Mouse (Mus musculus) spleen, adult 12 weeks (tissue): ENCODE measurements around the gene Psmd13.

Source experiments
- DNase-seq: peaks from one replicate; pipeline ENCODE4 v3.0.0; 2022; ENCODE audit warnings: low spot score

The Psmd13 gene

DNA sequence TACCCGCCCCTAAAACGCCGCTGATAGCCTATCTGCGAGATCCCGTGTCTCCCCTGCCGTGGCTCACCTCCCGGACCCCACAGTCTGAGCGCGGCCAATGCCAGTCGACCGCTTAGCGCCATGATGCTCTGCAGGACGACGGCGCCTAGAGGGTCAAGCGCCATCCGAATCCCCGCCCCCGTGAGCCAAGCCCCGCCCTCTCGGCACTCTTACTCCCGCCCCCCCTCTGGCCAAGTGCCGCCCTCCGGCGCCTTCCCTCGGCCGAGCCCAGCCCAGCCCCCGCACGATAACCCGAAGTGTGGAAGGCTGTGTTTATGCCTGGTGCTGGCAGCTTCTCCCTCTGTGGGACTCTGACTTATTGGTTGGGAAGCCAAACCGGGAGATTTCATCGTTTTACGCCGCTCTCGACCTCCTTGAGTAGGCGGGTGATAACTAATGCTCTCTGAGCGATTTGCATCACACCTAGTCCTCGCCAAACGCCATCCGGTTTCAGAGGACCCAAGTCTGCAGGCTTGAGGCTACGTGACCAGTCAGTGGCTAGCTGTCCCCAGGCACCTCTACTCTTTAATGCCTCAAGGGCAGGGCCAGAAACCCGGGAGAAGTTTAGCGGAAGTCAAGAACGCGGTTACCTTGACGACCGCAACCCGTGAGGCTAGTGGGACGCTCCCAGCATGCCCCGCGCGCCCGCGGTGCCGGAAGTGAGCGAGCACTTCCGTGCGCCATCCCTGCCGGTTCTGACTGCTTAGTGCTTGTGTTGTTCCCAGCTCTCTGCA is at the start of gene Psmd13, which contains the start of gene Sirt3:
Gene Psmd13 (plus strand): TSS at position 273 of the 773 bp plus-strand sequence.
Gene Sirt3 (minus strand): TSS at position 614 of the 773 bp plus-strand sequence.
- DNase-seq, result peak; percentile 91

DNA sequence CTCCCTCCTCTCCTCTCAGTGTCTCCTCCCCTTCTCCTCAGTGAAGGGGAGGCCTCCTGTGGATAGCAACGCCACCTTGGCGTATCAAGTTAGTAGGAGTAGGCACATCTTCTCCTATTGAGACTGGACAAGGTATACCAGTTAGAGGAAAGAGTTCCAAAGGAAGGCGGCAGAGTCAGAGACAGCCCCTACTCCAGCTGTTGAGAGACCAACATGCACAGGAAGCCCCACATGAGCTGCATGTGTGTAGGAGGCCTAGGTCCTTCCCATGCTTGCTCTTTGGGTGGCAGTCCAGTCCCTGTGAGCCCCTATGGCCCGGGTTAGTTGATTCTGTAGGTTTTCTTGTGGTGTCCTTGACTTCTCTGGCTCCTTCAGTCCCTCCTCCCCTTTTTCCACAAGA is 48.4 kb upstream of the Psmd13 start:
- no peak for DNase-seq

DNA sequence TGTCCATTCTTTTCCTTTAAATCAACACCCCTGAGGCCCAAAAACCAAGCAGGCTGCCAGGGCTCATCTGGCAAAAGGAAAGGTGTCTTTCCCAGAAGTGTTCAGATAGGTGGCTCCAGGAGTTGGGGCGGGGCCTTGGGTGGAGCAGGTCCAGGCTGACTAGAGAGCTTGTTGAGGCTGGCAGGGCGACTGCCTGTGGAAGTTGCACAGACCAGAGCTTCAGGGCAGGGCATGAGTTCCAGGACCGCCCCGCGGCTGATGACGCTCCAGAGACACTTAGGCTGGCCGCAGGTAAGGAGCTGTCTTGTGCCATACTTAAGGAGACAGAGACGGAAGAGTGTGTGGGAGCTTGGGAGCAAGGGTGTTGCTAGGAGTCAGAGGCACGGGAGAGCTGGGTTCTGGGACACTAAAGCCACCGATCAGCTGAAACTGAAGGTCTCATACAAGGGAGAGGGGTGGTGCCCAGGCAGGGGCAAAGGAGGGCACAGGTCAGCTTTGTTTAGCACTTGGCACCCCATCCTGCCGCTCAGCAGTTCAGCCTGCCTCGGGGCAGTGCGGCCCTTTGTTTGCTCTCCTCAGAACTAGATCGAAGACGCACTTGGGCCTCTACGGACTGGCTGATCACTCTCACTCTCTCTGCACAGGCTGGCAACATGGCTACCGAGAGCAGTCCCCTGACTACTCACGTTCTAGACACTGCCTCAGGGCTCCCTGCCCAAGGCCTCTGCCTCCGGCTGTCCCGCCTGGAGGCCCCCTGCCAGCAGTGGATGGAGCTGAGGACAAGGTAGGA is 46.6 kb upstream of the Psmd13 start, which contains the start of gene Urah:
Gene Urah (plus strand): TSS at position 51 of the 790 bp plus-strand sequence.
- DNase-seq, result no peak

DNA sequence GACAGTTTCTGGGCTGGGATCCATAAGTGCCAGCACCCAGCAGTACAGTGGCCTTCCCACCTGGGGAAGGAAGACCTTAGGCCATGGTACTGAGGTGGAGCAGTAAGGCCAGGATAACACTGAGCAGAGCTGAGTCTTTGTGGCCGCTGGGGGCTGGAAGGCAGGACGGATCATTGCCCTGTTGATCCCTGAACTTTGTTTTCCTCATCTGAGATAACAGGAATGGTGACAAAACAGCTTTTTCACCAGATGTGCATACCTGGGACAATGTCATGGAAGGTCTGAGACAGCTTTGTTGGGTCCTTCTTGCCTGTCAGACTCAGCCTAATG is 46.0 kb upstream of the Psmd13 start:
- no peak for DNase-seq

- DNase-seq, result no peak
Observed at GRCm38 (mm10) chr7:140836243-140837115, 45.3 kb upstream of the Psmd13 start.

DNA sequence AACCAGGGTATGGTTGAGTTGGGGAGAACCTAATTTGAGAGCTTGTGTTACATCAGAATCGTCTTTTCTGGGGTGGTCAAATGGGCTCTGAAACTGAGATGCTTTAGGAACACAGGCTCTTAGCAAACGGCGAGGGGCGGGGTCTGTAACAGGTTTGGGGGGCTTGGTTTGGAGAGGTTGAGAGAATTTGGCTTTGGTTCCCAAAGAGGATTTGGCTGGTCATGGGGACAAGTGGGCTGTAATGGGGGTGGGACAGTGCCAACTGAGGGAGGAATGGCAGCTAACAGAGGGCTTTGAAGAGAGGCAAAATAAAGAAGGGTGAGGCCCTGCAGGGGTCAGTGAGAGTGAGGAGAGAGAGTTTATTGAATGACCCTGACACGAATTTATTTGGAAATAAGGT is 42.2 kb upstream of the Psmd13 start:
- no peak for DNase-seq

DNA sequence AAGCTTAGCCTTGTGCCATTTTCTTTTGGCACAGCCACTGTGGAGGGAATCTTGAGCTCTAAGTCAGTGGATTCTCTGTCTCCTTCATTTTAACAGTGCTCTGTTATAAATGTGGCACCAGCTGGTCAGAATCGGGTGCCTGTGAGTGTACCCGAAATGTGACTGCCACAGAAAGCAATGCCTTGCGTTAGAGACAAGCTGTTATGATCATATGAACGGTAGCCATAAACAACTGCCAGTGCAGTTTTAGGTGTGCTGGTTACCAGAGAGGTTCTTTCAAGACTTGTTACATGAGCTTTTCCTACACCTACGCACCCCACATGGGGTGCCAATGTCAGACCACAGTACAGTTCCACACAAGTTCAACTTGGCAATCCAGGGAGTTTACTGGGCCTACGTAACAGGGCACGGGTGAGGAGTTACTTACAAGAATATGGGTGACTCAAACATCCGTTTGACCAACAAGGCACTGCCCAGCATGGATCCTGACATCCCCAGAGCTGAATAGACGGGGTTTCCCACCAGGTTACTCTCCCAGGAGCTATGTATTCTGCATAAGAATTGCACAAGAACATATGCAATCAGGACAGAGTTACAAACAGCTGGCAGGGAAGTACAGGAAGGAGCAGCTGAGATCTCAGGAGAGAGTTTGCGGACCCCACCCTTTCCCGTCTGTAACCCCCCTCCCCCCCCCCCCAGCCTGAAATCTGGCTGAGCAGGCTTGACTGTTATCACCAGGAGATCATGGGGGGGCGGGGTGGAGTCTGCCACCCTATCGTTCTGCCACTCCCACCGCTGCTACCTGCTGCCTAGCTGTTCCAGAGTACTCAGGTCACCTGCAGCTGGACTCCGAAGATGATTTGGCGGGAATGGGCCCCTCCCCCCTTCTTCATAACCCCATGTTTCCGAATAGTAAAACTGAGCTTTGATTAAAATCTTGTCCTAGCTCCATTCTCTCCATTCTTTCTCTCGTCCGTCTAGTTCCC is 40.7 kb upstream of the Psmd13 start:
- DNase-seq, result no peak

GRCm38 (mm10) chr7:140843806-140844205 is 38.0 kb upstream of the Psmd13 start:
- DNase-seq, result no peak

- DNase-seq, result peak; percentile 79
Observed at GRCm38 (mm10) chr7:140844905-140845665, 36.7 kb upstream of the Psmd13 start, which contains the start of gene Scgb1c1. Scgb1c1 (plus strand) TSS chr7:140845547.

GRCm38 (mm10) chr7:140845683-140846082 is 36.1 kb upstream of the Psmd13 start:
- no peak for DNase-seq

DNA sequence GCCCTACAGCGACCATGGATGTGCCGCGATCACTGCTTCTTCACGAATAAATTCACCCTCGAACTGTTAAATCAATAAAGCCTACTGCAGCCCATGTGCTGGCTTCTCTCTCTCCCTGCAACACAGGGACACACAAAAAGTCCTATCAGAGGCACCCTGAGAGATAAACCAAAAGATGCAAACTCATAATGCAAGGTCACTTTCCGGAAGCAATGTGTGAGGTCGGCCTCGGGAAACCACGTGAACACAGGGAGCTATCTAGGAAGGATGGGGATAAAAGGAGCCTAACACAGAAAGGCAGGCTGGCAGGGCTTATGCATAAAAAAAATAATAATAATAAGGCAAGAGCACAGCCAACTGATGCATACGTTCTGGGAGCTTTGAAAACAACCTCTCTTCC is 35.1 kb upstream of the Psmd13 start:
- DNase-seq, result no peak

DNA sequence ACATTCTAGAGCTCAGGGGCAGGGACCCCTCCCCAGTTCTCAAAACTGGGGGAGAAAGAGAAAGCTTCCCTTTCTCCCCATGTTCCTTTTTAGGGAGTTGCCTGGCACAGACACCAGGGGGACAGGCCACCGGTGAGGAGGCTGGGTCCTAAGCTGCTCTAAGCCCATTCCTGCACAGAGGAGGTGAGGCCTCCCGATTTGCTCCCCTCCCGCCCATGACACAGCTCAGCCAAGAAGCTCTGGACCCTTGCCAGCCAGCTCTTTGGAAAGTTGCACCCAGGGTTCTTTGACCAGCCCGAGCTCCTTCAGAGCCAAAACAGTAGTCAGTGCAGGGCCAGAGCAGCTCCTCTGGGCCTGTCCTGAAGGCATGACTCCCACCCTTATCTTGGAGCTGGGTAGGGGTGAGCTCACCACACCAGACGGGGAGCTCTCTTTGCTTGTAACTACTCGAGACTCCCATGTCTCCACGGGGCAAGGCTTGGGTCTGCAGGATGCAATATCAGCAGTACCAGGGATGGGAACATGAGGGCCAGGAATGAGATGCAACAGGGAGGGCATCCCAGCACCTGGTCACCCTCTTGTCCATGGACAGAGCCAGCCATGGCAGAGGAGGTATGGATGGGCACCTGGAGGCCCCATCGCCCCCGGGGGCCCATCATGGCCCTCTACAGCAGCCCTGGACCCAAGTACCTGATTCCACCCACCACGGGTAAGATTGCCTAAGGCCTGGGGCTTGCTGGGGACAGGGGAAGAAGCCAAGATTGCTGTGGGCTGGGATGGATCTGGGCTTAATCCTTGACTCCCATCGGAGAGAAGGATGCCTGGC is 33.8 kb upstream of the Psmd13 start, which contains the start of gene Odf3:
Gene Odf3 (plus strand): TSS at position 51 of the 826 bp plus-strand sequence.
- no peak for DNase-seq

DNA sequence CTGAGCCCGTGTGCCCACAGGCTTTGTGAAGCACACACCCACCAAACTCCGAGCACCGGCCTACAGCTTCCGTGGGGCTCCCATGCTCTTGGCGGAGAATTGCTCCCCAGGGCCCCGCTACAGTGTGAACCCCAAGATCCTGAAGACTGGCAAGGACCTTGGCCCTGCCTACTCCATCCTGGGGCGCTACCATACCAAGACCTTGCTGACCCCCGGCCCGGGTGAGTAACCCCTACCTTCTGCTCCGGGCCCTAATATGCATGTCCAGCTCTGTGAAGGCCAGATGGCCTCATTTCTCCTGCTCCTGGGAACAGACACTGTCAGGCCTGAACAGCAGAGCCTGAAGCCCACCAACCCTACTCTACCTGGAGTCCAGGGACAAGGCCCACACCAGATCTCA is 33.2 kb upstream of the Psmd13 start:
- DNase-seq, result no peak

GRCm38 (mm10) chr7:140851916-140852315 is 29.9 kb upstream of the Psmd13 start:
- no peak for DNase-seq

GRCm38 (mm10) chr7:140853386-140853785 is 28.4 kb upstream of the Psmd13 start:
- no peak for DNase-seq

GRCm38 (mm10) chr7:140854483-140854882 is 27.3 kb upstream of the Psmd13 start:
- DNase-seq, result no peak

GRCm38 (mm10) chr7:140855181-140855580 is 26.6 kb upstream of the Psmd13 start:
- no peak for DNase-seq

GRCm38 (mm10) chr7:140855860-140856784 is 25.6 kb upstream of the Psmd13 start, which contains the start of gene Gm45785:
Gm45785 (minus strand) TSS chr7:140856331.
- peak; percentile 75 for DNase-seq
